Mouse (Mus musculus): ENCODE results near the gene Gpr155.

DNA sequence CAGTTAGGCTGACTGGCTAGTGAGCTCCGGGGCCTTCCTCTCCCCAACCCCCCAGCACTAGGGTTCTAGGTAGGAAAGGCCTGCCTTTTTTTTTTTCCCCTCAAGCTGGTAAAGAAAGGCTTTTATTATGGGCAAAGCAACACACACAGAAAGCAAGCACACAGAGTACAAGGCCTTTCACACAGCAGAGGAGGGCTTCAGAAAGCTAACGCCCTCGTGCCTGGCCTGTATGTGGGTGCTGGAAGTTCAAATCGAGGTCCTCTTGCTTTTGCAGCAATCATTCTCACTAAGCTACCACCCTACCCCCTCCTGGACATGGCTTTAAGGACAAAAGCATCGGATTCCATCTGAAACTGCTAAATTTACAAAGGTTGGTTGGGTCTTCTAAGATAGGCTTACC is 6.7 kb downstream of the Gpr155 start:
- no peak for TF ChIP-seq CTCF (IDR thresholded peaks at IDR 0.05; ENCODE audit: control insufficient read depth, insufficient read depth, insufficient replicate concordance, low read depth, low read length)
- no peak for TF ChIP-seq POLR2A (IDR thresholded peaks at IDR 0.05; ENCODE audit: control insufficient read depth, low read depth, low read length)

Measured in testis, adult 2 months (tissue).